Mouse (Mus musculus) frontal cortex, postnatal 10 days (tissue): ENCODE measurements around the gene Alyref.
A peak's percentile ranks its signal among the peaks of the same experiment; 100 is the strongest.

ENCODE experiments used
- DNase-seq, 2 experiments: peaks; one replicate each; pipeline ENCODE4 v3.0.0; 2022; ENCODE audit warnings: low spot score in 2 of 2, mixed read lengths in 1 of 2

Gene Alyref

DNA sequence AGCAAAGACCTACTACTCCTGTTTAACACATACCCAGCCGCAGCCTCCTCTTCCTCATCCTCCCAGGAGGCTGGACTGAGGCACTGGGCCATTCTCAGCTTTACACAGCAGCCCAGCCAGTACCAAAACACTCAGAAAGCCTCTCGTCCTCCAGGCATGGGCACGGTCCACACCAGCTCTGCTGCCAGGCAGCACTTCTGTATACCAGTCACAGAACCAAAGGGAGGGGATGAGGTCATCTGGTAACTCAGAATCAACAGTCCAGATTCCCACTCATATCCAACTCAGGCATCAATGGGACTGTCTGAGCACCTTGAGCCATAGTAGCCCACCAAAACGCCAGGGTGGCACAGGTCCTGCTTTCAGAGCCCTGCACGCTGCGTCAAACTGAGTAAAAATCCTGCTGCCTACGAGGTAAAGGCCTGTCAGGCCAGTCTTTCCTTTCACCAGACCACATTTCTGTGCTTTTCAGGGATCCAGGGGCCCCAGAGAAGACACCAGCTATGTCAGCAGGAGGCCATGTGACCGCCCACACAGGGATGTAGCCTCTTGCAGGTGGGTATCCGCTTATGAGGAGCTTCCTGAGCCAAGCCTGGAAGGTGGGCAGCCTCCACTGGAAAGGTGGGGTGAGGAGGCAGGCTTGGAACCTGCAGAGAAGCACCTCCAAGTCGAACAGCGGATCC is 28.8 kb upstream of the Alyref start:
- DNase-seq: no peak

DNA sequence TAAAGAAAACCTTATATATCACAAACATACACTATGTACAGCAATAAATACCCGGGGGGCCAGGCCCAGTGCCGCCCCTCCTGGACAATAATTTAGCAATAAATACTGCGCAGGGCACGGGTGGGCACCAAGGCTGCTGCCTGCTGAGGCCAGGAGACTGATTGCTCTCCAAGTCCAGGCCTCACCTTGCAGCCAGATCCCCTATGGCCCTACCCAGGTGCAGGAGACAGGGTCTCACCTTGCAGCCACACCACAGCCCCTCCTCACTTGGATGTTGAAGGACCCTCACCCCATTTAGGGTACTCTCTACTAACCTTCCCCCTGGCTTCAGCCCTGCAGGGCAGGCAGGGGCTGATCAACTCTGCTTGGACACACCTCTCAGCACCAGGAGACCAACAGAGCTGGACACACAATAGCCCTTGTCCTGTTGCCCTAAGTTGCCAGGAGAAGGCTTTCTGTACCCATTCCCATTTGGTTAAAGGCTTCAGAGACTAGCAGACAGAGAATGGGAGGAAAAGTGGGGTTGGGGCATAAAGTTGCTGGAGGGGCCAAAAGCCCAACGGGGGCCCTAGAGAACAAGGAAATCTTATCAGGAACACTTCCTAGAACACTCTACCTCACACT is 27.1 kb upstream of the Alyref start, which contains the start of gene Sirt7:
TSS of gene Sirt7 (minus strand) at position 89 of the 624 bp plus-strand sequence.
- DNase-seq: no peak

DNA sequence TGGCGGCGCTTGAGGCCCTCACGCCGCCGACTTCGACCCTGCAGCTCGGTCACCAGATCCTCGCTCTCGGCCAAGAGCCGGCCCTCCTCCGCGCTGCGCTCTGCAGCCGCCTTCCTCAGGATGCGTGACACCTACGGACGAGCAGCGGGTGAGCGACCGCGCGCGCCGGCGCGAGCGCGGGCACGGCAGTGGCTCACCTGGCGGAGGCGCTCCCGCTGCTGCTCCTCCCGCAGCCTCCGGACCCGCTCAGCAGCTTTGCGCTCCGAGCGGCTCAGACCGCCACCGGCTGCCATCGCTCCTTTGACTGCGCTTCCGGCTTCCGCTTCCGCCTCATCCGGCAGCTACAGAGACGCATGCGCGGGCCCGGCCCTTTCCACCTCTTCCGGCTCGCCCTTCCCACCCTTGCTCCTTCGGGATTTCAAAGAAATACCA is 26.5 kb upstream of the Alyref start:
- DNase-seq: peak; percentile 75 to 82

DNA sequence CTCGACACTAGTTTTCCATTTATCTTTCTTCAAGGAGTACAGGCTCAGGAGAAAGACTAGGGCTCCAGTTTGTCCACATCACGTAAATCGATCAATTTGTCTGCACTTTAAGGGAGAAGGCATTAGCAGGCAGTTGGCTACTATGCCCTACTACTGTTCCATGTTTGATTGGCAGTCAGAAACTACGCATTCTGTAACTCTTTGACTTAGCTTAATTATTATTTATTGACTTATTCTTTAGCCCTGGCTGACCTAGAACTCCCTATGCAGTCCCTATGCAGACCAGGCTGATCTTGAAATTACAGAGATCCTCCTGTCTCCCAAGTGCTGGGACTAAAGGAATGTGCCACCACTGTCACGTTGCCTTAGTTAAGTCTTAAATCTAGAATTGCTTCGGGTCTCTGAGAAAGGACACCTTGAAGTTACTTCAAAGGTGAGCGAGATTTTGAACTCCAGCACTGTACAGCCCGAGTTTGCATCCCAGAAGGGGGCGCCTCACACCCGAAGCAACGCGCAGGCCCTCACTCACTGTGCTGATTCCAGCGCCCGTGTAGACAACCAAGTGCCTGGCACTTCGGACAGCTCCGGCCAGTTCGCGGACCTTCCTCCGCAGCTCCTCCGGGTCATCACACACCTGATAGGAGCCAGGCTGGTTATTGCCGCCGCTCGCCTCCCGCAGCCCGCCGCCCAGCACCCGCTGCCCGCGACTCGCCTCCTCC is 26.0 kb upstream of the Alyref start:
- DNase-seq: peak in 1 of 2 experiments; percentile 66

DNA sequence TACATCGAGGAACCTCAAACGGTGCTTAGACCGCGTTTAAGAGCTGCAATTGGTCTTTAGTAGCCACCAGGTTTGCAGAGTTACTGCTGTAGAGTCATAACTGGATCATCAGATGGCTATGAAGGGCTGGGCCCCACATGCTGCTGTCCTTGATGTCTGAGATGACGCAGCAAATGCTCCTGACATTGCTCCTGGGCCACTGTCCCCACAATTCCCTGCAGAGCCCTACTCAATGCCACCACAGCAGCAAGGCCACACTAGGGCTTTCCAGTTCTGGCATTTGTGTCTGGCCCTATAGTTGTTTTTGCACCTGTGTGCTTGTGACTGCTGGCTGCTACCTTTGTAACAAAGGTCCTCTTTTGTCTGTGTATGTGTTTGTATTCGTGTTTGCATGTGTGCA is 24.6 kb upstream of the Alyref start:
- DNase-seq: no peak

DNA sequence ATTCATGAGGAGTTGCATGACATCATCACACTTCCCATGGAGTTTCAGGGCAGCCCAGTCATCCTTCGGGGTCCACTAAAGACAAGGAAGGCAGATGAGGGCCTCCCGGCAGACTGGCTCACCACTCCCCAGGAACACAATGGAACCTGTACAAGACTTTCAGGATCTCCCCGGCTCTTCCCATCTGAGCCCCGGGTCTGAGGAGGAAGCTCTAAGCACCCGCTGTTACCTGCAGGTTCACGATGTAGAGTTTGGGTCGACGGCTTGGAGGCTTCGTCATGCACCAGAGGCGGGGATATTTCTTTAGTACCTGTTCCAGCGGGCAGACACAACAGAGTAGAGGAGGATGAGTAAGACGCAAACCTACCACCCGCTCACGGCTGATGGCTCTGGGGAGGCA is 22.0 kb upstream of the Alyref start:
- DNase-seq: no peak

DNA sequence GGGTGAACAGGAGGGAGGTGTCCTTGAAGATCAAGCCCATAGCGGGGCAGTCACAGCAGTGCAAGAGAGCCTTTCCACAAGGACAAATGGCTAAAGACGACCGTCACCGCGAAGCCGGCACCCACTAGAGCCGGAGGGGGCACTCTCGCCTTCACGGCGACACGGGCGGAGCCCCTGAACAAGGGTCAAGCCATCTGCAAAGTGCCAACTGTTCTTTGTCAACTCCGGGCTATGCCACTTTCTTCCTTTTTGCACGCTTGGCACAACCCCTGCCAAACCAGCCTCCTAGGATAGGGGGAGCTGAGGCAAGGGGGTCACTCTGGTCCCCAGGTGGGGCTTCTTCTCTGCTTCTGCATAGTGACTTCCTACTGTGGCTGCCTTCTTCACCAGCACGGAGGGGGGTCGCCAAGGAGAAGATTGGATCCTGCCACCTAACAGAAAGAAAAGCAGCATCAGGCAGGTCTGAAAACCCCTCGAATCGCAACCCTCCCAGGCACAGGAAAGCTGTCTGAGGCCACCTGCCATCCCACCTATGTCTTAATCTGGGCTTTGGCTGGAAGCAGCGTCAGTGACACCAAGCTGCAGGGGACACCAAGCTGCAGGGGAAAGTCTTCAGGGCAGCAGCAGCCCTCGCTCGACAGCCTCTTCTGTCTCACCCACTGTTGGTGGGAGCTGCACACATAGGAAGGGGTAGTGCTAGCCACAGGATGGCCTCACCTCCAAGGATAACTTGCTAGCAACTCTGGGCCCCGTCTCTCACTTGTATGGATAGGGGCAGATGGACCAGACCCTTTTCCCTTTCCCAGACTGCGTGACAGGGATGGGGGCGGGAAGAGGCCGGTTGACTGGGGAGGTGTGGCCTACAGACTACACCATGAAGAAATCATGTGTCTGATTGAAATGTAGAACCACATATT is 20.7 kb upstream of the Alyref start:
- no peak for DNase-seq

DNA sequence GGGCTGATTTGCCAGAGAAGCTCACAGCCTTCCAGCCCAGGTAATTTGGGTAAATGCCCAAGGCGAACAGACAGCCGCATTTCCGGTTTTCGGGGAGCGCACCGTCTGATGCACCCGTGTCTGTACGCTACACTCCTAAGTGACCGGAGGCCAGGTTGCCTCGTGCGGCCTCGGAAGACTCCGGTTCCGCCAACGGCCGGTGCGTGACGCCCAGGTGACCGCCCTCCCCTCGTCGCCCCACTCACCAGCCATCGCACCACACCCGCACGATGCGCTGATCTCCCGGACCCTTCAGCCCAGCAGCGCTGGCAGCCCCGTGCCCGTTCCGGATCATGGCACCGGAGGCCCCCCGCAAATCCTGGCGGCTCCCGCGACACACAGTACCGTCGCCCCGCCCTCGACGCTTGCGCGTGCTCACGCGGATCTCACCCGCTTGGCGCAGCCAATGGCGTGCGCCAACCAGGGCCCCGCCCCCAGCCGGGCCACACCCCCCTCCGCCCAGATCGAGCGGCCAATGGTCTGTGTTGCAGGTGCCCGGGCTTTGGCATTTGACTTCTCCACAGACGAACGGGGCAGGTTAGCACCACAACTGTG is 19.5 kb upstream of the Alyref start, which contains the start of gene Pcyt2:
TSS of gene Pcyt2 (minus strand) at position 418 of the 594 bp plus-strand sequence.
- DNase-seq: peak; percentile 87 to 91

DNA sequence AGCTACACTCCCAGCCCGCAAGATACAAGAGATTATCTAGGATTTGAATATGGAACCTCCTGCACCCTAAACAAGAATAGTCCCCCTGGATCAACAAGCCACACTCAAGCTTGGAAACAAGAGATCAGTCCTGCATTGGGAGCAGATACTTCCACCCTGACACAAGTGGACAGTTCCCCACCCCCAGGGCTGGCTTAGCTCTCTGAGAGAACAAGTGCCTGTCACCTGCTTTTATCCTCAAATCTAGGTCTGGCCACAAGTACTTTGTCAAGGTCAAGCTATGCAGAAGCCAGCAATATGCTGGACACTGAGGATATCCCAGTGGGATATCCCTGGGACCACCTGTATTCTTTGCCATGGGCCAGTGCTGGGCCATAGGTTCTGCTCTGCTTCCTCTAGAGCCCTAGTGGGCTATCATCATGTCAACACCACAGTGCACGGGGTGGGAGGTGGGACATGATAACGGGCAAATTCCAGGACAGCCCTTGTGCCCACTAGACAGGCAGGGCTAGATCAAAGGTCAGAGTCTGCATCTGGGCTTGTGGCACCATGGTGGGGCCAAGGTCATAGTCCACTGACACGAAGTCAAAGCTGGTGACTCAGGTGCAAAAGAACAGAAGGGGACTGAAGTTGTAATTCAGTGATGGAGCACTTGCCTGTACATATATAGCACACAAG is 18.6 kb upstream of the Alyref start:
- no peak for DNase-seq

DNA sequence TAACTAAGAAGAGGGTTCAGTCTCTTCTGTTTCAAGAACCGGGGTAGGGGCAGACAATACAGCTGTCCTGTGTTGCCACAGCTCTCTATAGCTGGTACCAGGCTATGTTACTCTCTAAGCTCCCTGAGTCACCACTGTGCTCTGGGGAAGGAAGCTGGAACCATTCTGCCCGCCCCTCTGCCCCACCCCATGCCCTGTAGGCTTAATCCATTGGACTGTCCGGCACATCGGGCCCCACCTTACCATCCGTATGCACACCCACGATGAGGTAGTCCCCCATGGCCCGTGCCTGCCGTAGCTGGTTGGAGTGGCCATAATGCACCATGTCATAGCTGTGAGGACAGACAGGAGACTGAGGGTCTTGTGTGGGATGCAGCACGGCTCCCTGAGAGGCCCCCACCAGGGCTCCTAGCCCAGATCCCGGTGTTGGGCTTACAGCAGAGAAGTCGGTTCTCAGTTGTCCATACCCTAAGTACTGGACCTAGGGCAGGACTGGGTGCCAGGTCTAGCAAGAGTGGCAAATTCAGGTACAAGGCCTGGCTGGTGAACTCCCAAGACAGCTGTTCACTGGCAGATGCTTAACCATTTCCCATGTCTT is 17.5 kb upstream of the Alyref start:
- no peak for DNase-seq

DNA sequence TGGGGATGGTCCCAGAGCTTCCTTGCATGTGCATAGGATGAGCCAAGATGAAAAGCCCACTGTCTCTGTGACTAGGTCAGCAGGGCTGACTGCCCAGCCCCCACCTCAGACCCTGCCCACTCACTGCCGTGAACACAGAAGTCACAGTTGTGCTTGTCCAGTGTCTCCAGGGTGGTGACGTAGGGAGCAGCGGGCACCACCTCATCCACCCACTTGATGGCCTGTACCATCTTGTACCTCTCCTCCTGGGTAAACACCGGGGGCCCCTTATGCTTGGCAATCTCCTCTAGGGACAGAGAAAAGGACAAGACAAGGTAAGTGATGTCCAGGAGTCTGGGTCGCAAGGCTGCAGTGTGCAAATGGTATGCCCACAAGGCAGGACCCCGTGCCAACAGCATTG is 17.0 kb upstream of the Alyref start:
- DNase-seq: no peak

DNA sequence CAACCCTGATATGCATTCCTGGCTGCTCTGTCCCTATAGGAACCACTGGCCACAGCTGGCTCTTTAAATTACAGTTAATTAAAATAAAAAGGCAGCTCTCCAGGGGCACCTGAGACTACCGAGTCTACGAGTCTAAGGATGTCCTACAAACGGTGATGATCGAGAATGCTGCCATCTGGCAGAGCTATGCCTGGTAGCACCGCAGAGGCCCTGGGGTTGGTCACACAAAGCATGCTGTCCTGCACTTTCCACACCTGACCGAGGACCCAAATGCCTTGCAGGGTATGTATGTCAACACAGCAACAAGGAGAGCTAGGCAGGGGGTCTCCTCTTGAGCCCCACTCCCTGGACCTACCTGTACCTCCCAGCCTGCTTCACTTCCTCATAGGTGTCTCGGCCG is 15.8 kb upstream of the Alyref start:
- no peak for DNase-seq

DNA sequence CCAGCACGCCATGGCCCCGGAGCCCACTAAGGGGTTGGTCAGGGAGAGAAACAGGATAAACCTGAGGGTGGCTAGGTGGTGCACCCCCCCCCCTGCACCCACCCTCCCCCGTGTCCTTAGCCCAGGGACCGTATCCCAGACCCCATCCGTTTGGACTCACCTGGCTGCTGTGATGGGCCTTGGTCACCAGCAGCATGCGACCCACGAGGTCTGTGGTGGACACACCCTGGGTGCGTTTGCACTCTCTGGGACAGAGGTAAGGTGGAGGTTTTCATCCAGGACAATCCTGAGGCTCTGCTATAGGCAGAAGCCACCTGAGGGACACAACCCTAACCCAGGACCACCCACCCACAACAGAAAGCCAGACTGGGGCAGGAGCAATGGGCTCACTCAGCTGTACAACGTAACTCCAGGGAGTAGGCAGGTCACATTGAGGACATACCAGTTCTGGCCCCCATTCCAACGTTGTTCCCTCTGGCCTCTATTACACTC is 15.4 kb upstream of the Alyref start:
- DNase-seq: no peak

DNA sequence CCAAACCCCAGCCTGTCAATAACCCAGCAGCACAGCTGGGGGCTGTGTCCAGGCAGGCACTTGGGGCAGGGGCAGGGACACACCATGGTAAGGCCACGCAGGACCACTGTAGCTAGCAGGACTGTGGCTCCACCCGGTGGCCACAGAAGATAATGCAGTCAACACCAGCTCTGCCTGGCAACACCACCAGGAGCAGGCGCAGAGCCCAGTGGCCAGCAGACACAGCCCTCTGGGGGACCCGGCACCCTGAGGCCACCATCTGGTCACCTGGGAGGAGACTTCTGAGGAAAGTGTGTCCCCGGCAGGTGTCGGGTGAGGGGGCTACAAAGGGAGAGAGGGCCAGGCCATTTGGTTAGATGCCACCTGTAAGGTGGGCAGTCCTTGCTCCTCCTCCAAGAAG is 14.6 kb upstream of the Alyref start:
- DNase-seq: peak in 1 of 2 experiments; percentile 64

DNA sequence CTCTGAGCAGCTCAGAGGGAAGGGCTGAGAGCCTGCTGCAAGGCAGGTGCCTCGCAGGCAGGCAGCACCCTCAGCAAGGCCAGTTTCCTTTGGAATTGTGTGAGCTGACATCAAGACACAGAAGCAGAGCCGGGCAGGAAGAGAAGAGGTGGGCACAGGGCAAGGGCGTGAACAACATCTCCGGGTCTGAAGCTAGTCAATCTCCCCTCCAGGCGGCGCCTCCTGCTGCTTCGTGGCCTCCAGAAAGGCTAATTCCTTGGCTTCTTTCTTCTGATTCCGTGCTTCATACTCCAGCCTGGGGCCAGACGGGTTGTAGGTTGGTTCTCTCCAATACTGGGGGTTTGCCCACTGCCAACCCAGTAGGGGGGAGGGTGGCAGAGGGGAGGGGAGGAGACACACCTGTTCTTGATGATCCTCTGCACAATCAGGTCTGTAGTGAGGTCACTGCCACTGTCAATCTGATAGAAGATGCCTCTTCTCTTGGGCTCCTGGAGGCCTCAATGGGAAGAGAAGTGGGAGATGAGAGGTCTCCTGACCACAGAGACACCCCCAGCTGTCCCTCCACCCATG is 12.4 kb upstream of the Alyref start:
- no peak for DNase-seq

DNA sequence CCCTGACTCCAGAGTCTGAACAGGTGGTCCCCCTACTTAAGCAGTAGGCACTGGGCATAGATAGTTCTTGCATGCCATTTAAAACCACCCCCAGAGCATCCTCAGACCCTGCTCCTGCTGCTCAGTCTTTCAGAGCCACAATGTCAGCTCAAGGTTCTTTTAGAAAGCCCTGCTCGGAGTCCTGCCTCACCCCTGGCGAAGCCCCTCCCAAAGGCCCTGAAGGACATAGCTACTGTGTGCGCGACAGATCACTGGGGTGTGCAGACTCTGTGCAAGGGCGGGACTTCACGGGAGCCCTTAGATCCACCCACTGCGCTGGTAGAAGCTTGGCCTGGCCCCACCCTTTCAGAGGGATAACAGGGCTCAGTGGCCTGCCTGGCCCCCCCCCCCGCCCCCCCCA is 11.1 kb upstream of the Alyref start:
- no peak for DNase-seq

DNA sequence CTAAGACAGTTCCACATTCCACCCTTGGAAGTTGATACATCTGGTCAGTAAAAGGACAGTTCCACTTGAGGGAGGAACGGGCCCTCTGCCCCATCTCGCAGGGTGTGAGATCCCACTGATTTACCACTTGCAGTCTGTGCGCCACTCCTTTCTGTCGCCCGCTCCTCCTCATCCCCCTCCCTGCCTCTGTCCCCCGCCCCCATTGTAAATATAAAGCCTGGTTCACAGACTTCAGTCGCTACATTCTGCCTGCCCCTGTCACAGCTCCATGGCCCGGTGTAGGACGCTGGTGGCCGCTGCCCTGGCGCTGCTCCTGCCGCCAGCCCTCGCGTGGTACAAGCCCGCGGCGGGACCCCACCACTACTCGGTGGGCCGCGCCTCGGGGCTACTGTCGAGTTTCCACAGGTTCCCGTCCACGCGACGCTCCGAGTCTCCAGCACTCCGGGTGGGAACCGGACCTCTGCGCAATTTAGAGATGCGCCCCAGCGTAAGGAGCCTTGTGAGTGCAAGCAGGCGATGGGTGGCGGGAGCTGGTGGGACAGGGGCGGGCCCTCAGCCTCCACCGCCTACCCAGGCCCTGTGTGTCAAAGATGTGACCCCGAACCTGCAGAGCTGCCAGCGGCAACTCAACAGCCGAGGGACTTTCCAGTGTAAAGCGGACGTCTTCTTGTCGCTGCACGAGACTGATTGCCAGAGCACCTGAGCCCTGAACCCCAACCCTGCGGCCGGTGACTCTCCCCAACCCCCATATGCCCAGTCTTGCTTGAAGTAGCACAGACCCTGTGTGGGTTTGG is 10.3 kb upstream of the Alyref start, which contains the start of gene Npb:
TSS of gene Npb (plus strand) at position 237 of the 794 bp plus-strand sequence.
- no peak for DNase-seq

DNA sequence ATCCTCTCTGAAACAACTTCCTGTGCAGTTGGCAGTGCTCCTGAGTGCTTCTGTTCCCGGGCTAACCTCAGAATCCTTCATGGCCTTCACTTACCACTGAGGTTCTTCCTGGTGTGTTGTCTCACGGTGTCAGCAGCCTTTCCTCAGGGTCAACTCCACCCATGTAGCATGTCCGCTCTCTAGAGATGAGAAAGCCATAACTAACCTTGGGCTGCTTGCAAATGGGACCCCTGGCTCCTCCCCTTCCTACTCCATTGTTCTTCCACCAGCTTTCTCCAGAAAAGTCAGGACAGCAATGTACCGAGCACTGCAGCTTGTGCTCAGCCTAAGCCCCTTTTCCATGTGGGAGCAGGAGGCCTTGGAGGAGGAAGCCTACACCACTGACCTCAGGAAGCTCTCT is 8.6 kb upstream of the Alyref start:
- DNase-seq: no peak

DNA sequence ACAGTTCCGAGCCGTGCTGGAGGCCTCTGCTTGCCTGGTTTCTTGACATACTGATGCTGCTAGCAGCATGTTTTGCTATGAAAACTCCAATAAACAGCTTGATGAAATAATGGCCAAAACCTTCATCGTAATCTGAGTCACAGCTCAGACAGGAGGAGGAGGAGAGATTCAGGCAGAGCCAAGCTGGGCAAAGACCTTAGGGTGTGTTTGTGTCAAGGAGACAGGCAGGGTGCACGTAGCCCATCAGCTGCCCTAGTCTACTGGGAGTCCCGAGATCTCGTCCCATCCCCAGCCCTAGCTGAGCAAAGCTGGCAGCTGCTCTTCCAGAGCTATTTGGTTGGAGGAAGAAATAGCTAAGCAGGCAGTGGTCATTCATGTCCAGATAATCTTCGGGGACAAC is 7.5 kb upstream of the Alyref start:
- no peak for DNase-seq
